Mouse (Mus musculus) cortical plate, adult 2 months (tissue): ENCODE measurements around the gene Olfr998.
"Not testable (repeated sequence)": the region's sequence is repeated elsewhere in the genome, so short reads cannot be mapped to it uniquely, and the experiment has no call there.

ENCODE experiments used
- CTCF ChIP-seq: fragments of 200-500 bp; IDR thresholded peaks from 2 replicates; pipeline ENCODE4 v1.5.1; 2011; ENCODE audit warnings: mild to moderate bottlenecking, control low read depth, low read length; ENCODE audit not compliant: insufficient read depth; ENCODE audit errors: extremely low read depth
- POLR2A ChIP-seq: fragments of 200-500 bp; IDR thresholded peaks from 2 replicates; pipeline ENCODE4 v1.6.1; 2011; ENCODE audit warnings: mild to moderate bottlenecking, low read length, control low read depth; ENCODE audit not compliant: insufficient read depth; ENCODE audit errors: extremely low read depth

DNA sequence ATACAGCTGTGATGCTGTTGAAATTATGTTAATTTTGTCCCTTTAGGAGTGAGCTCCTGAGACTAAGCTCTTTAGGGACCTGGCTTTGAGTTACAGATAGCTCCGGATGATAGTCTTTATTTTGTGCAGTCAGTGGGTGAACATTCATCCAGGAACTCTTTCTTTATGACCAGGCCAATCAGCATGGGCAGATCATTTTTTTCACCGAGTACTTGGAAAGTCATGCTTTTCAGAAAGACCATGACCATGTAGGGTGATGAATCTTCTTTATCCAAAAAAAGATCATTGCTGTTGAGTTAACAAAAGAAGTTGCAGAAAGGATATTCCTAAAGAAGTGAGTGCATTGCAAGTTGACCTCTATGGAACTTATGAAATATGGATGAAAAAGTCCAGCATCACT is at the start of gene Olfr998:
- TF ChIP-seq POLR2A, CTCF: not testable (repeated sequence)
